Mouse (Mus musculus) MEL (cell line): ENCODE data around the gene Inpp5k. TPM values are rescaled to one million over a fixed set of nuclear protein-coding genes. Genes with fewer than 3 reads are reported as not detected.

Source experiments
- DNase-seq: peaks from one replicate; pipeline ENCODE4 v3.0.0; 2011; ENCODE audit warnings: low read depth, low spot score
- H3K27ac ChIP-seq: 2 replicates; pipeline ENCODE4 v1.5.1; 2012; ENCODE audit warnings: low read depth, mild to moderate bottlenecking, control low read depth, low read length, moderate library complexity; ENCODE audit not compliant: control insufficient read depth
- H3K27me3 ChIP-seq, 2 experiments: fragments of 150-350 bp in 1 of 2; sonication (generic) in 1 of 2; 2 replicates each; pipeline ENCODE4 v1.6.1; 2012; ENCODE audit warnings: low read length in 2 of 2, mild to moderate bottlenecking in 2 of 2, improper control_type of control experiment in 1 of 2, moderate library complexity in 1 of 2; ENCODE audit not compliant: insufficient read depth in 2 of 2, control insufficient read depth in 1 of 2
- H3K36me3 ChIP-seq, 2 experiments: 2 replicates each; pipeline ENCODE4 v1.6.1; 2012 to 2014; ENCODE audit warnings: low read length in 2 of 2, improper control_type of control experiment in 1 of 2, inconsistent platforms in 1 of 2, mild to moderate bottlenecking in 1 of 2; ENCODE audit not compliant: insufficient read depth in 2 of 2, control insufficient read depth in 1 of 2
- H3K4me1 ChIP-seq, 2 experiments: fragments of 150-350 bp in 1 of 2; sonication (generic) in 1 of 2; 2 replicates each; pipeline ENCODE4 v1.6.1; 2012; ENCODE audit warnings: low read length in 2 of 2, improper control_type of control experiment in 1 of 2, mild to moderate bottlenecking in 1 of 2; ENCODE audit not compliant: insufficient read depth in 2 of 2, control insufficient read depth in 1 of 2
- H3K4me3 ChIP-seq, 2 experiments: fragments of 150-350 bp in 1 of 2; sonication (generic) in 1 of 2; 2 replicates each; pipeline ENCODE4 v1.5.1; 2012; ENCODE audit warnings: low read depth in 2 of 2, low read length in 2 of 2, mild to moderate bottlenecking in 2 of 2, moderate library complexity in 2 of 2, control low read depth in 1 of 2, improper control_type of control experiment in 1 of 2; ENCODE audit not compliant: control insufficient read depth in 1 of 2, insufficient read depth in 1 of 2
- H3K79me2 ChIP-seq: 2 replicates; pipeline ENCODE4 v1.6.1; 2012; ENCODE audit warnings: mild to moderate bottlenecking, low read length, moderate library complexity; ENCODE audit not compliant: control insufficient read depth, poor library complexity, insufficient read depth
- H3K9ac ChIP-seq: 2 replicates; pipeline ENCODE4 v1.6.1; 2012; ENCODE audit warnings: low read depth, mild to moderate bottlenecking, control low read depth, low read length, moderate library complexity; ENCODE audit not compliant: control insufficient read depth, poor library complexity, severe bottlenecking
- H3K9me3 ChIP-seq: fragments of 150-350 bp; sonication (generic); replicated peaks from 2 replicates; pipeline ENCODE4 v1.6.1; 2012; ENCODE audit warnings: mild to moderate bottlenecking, low read length, improper control_type of control experiment, moderate library complexity; ENCODE audit not compliant: insufficient read depth
- CHD1 ChIP-seq: IDR thresholded peaks from 2 replicates; pipeline ENCODE4 v1.6.1; 2012; ENCODE audit warnings: low read depth, mild to moderate bottlenecking, inconsistent platforms, low read length, improper control_type of control experiment
- E2F4 ChIP-seq: IDR thresholded peaks from 2 replicates; pipeline ENCODE4 v1.6.1; 2011; ENCODE audit warnings: low read depth, low read length, improper control_type of control experiment, borderline replicate concordance
- ELF1 ChIP-seq: IDR thresholded peaks from 2 replicates; pipeline ENCODE4 v1.6.1; 2014; ENCODE audit warnings: low read depth, mild to moderate bottlenecking, inconsistent platforms, low read length, improper control_type of control experiment, moderate library complexity
- EP300 ChIP-seq, 2 experiments: IDR thresholded peaks; 2 replicates each; pipeline ENCODE4 v1.6.1; 2011; ENCODE audit warnings: improper control_type of control experiment in 2 of 2, low read length in 2 of 2, low read depth in 1 of 2, mild to moderate bottlenecking in 1 of 2
- GABPA ChIP-seq: IDR thresholded peaks from 2 replicates; pipeline ENCODE4 v1.6.1; 2012; ENCODE audit warnings: low read depth, mild to moderate bottlenecking, inconsistent platforms, low read length, improper control_type of control experiment, moderate library complexity
- GATA1 ChIP-seq: IDR thresholded peaks from 2 replicates; pipeline ENCODE4 v1.6.1; 2011; ENCODE audit warnings: low read depth, low read length, improper control_type of control experiment
- JUND ChIP-seq: IDR thresholded peaks from 2 replicates; pipeline ENCODE4 v1.6.1; 2011; ENCODE audit warnings: low read depth, mild to moderate bottlenecking, improper control_type of control experiment, low read length
- MAFK ChIP-seq: IDR thresholded peaks from 2 replicates; pipeline ENCODE4 v1.6.1; 2011; ENCODE audit warnings: low read depth, mild to moderate bottlenecking, low read length, improper control_type of control experiment, borderline replicate concordance
- MAX ChIP-seq: IDR thresholded peaks from 2 replicates; pipeline ENCODE4 v1.6.1; 2011; ENCODE audit warnings: low read length, improper control_type of control experiment
- MYB ChIP-seq: IDR thresholded peaks from 2 replicates; pipeline ENCODE4 v1.6.1; 2011; ENCODE audit warnings: mild to moderate bottlenecking, low read depth, low read length, improper control_type of control experiment
- NELFE ChIP-seq: IDR thresholded peaks from 2 replicates; pipeline ENCODE4 v1.6.1; 2011; ENCODE audit warnings: low read depth, low read length, improper control_type of control experiment
- POLR2AphosphoS2 ChIP-seq: IDR thresholded peaks from 2 replicates; pipeline ENCODE4 v1.6.1; 2011; ENCODE audit warnings: low read length, improper control_type of control experiment
- POLR2AphosphoS5 ChIP-seq: IDR thresholded peaks from 2 replicates; pipeline ENCODE4 v1.6.1; 2012; ENCODE audit warnings: low read depth, borderline replicate concordance, mild to moderate bottlenecking, inconsistent platforms, low read length, moderate library complexity, mixed read lengths
- RCOR1 ChIP-seq: IDR thresholded peaks from 2 replicates; pipeline ENCODE4 v1.6.1; 2012; ENCODE audit warnings: low read depth, mild to moderate bottlenecking, inconsistent platforms, low read length, improper control_type of control experiment
- SMC3 ChIP-seq: IDR thresholded peaks from 2 replicates; pipeline ENCODE4 v1.6.1; 2011; ENCODE audit warnings: low read depth, low read length, improper control_type of control experiment
- TBP ChIP-seq: IDR thresholded peaks from 2 replicates; pipeline ENCODE4 v1.8.0; 2011; ENCODE audit warnings: low read depth, low read length, improper control_type of control experiment
- UBTF ChIP-seq: IDR thresholded peaks from 2 replicates; pipeline ENCODE4 v1.6.1; 2012; ENCODE audit warnings: low read depth, mild to moderate bottlenecking, inconsistent platforms, low read length, improper control_type of control experiment, moderate library complexity, borderline replicate concordance; ENCODE audit not compliant: insufficient read depth
- ZC3H11A ChIP-seq: IDR thresholded peaks from 2 replicates; pipeline ENCODE4 v1.6.1; 2012; ENCODE audit warnings: low read depth, mild to moderate bottlenecking, inconsistent platforms, low read length, improper control_type of control experiment
- ZKSCAN1 ChIP-seq: IDR thresholded peaks from 2 replicates; pipeline ENCODE4 v1.6.1; 2012; ENCODE audit warnings: low read depth, mild to moderate bottlenecking, inconsistent platforms, low read length, improper control_type of control experiment, moderate library complexity
- ZNF384 ChIP-seq: IDR thresholded peaks from 2 replicates; pipeline ENCODE4 v1.6.1; 2012; ENCODE audit warnings: low read depth, mild to moderate bottlenecking, inconsistent platforms, low read length, improper control_type of control experiment
- polyA plus RNA-seq, 2 experiments: library from polyadenylated mRNA; stranded (reverse) in 1 of 2; unstranded in 1 of 2; fragments of >175 nt in 1 of 2; fragments of >200 nt in 1 of 2; gene quantifications; 2 replicates each; pipeline versions ENCODE4 v1.2.1 to v1.2.4; 2012; ENCODE audit warnings: low replicate concordance in 2 of 2, low read depth in 1 of 2; ENCODE audit not compliant: insufficient read length in 2 of 2, insufficient read depth in 1 of 2, missing spikeins in 1 of 2
- total RNA-seq: library from RNA; depleted of rRNA; stranded (reverse); fragments of 300-350 nt; gene quantifications from 2 replicates; pipeline ENCODE4 v1.2.3, GENCODE M21; 2012

The Inpp5k gene
- total and polyA plus RNA-seq, 3 experiments: 15.2 to 28.7 TPM; not detected in 1

DNA sequence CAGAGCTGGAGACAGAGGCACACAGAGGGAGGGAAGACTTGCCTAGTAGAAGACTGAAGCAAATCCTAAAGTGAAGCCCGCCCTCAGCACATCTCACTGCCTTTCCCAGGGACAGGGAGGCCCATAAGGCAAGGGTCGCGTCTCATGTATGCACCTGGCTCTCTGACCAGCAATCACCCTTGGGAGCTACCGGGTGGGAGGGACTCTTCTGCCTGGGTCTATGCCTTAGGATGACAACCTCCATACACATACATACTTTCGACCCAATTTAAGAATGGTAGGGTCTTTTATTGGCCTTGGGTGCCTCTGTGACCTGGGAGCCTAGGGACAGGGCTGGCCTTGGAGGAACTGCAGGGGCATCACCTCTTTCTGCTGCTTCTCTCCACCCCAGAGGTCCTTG, 42.6 kb downstream of the Inpp5k start:
- Histone ChIP-seq H3K27me3 (no peaks in the 10 kb centered on the region), H3K9me3 (no peaks in the 10 kb centered on the region), H3K27ac (no peak overlapping the region)
- DNase-seq: no peak
- TF ChIP-seq MAX: no peak
- no peak for TF ChIP-seq CHD1
- TF ChIP-seq RCOR1: no peak
- TF ChIP-seq POLR2AphosphoS2: peak; percentile 3; the same call in 1 of the 2 replicates
- TF ChIP-seq ZC3H11A: no peak
- TF ChIP-seq ZKSCAN1: no peak
- TF ChIP-seq, all 39 proteins: peak for 1
- Histone ChIP-seq H3K4me3 (no peak overlapping the region), H3K36me3 (peaks cover 0 to 8% of the 10 kb centered on the region in 2 experiments; a peak in 3 of 4 replicates), H3K4me1 (peaks cover 2 to 9% of the 10 kb centered on the region in 2 experiments), H3K79me2 (no peaks in the 10 kb centered on the region), H3K9ac (no peak overlapping the region)

DNA sequence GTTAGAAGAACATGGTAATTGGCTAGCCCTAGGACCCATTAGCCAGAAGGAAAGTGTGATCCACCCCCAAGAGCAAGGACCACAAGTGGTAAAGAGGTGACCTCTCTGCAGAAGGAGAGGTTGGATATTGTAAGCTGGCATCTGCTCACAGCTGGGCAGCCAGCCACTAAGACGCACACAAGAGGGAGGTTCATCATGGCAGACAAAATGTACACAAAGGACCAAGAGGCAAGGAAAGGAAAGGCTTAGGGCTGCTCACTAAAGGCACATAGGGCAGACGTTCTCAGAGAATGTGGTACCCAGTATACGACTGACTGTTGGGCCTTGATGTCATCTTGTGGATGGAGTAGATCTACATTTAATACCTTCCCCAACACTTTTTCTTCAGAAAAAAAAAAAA, 44.1 kb downstream of the Inpp5k start:
- H3K27me3 ChIP-seq: no peaks in the 10 kb centered on the region
- no peak for DNase-seq
- H3K4me1 ChIP-seq: peaks cover 3 to 9% of the 10 kb centered on the region in 2 experiments; a peak in 3 of 4 replicates
- H3K79me2 ChIP-seq: peaks cover 8% of the 10 kb centered on the region
- H3K27ac ChIP-seq: no peak overlapping the region
- H3K36me3 ChIP-seq: peaks cover 0 to 9% of the 10 kb centered on the region in 2 experiments; a peak in 3 of 4 replicates
- H3K9me3 ChIP-seq: no peaks in the 10 kb centered on the region
- H3K9ac ChIP-seq: no peak overlapping the region
- no peak overlapping the region for H3K4me3 ChIP-seq
- TF ChIP-seq TBP (no peak), NELFE (no peak), POLR2AphosphoS5 (no peak), MAFK (no peak), EP300 (IDR thresholded peaks at IDR 0.05; ENCODE audit: low read depth in 1 of 2, low read length in 2 of 2) (no peak), UBTF (no peak), GABPA (no peak), CHD1 (no peak), ZKSCAN1 (no peak), MYB (no peak), ELF1 (no peak), GATA1 (no peak), MAX (no peak), ZNF384 (no peak), JUND (no peak), SMC3 (no peak), E2F4 (no peak), RCOR1 (no peak)
